Mouse (Mus musculus): ENCODE measurements around the gene Tmem87a. TPM values are rescaled to one million over a fixed set of nuclear protein-coding genes. Genes with fewer than 3 reads are reported as not detected.

Gene Tmem87a
- 79.0 to 84.8 TPM (median 79.4 TPM) in 3 replicates for total RNA-seq (2017)

DNA sequence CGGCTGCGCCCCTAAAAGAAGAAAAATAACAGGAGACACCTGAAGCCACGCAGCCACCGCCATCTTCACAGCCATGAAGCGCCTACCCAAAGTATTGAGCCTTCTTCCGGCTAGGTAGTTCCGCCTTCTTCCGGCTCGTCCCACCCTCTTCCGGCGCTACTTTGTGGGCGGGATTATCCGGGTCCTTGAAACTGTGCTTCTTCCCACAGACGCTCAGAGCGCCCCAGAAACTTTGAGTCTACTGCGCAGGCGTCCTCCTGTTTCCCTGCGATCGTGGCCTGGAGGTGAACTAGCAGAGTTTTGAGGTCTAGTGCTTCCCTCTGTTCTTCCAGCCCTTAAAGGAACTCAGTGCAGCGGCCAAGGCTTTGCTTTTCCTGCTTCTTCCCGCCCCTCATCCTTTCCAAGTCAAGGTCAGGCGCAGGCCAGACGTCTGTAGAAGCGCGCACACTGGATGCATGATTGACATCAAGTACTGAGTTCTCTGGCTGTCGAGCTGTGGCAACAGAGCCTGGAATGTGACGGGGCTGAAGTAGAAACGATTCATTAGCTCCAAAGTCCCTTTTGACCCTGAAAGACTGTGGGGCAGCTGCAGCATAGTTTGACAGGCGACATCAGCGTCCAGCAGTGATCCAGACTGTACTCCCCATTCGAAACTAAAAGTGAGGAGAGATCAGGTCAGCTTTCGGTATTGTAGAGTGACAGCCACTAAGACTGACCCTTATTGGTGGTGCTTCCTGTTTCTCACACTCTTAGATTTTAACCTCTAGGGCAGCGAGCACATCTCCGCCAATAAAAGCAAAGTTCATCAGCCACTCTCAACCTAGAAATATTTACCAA, at the start of gene Tmem87a:
Gene Tmem87a, minus strand, starts transcription at position 128 of the 837 bp plus-strand sequence.
- ATAC-seq (replicated peaks; ENCODE audit: insufficient number of reproducible peaks, low FRiP score, low TSS enrichment, poor library complexity, severe bottlenecking) = peak; percentile 97

DNA sequence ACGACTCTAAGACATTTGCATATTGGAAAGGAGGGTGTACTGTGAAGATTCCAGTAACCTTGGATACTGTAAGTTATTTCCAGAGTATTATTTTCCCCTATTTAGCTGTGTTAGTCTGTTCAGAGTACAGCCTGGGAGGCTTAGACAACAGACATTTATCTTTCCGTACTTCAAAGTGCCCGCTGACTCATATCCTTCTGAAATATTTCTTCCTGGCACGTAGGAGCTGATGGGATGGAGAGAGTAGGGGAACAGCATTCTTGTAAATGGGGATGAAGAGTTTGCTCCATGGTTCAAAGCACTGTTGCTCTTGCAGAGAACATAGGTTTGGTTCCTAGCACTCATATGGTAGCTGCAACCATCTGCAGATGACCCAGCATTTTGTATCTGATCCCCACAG, 48.7 kb upstream of the Tmem87a start:
- no peak for ATAC-seq (replicated peaks; ENCODE audit: insufficient number of reproducible peaks, low FRiP score, low TSS enrichment, poor library complexity, severe bottlenecking)

DNA sequence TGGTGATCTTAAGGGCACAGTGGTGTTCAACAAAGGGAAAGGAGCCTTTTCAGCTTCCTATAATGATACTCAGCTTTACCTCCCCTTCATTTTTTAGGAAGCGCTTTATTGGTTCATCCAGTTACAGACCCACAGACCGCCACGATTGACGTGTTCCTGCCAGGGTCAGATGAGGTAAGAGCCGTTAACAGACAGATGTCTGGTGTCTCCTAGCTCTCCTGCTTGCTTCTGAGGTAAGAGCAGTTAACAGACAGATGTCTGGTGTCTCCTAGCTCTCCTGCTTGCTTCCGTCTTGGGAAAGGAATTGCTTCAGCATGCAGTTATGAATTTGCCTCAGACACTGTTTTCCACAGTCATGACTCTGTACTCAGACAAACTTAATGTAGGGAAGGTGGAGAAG, 46.8 kb upstream of the Tmem87a start:
- ATAC-seq (replicated peaks; ENCODE audit: insufficient number of reproducible peaks, low FRiP score, low TSS enrichment, poor library complexity, severe bottlenecking) = no peak

DNA sequence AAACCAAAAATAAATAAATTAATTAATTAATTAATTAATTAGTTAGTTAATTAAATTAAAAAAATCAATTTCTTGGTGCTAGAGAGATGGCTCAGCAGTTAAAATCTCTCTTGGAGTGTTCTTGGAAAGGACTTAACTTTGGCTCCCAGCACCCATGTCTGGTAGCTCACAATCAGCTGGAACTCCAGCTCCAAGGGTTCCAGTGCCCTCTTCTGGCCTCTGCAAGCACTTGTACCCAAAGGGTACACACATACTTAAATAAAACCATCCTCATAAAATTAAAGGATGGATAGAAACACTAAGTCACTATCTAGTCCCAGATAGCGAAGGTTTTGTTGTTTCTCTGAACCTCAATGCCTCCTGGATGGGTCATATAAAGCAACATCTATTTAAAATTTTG, 43.4 kb upstream of the Tmem87a start:
- no peak for ATAC-seq (replicated peaks; ENCODE audit: insufficient number of reproducible peaks, low FRiP score, low TSS enrichment, poor library complexity, severe bottlenecking)

DNA sequence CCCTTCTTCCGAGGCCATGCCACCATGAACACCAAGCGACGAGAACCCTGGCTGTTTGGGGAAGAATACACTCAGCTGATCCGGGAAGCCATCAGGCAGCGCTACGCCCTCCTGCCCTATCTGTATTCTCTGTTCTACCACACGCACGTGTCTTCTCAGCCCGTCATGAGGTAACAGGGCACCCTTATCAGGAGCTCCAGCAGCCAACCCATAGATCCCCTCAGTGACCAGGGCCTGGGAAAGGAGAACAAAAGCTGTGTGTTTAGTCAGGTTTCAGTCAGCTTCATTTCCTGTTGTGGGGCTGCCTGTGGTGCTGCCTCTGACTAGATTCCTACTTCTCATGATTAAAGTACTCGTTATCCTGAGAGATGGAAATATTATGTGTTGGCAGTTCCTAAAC, 42.5 kb upstream of the Tmem87a start:
- ATAC-seq (replicated peaks; ENCODE audit: insufficient number of reproducible peaks, low FRiP score, low TSS enrichment, poor library complexity, severe bottlenecking) = no peak

- no peak for ATAC-seq (replicated peaks; ENCODE audit: insufficient number of reproducible peaks, low FRiP score, low TSS enrichment, poor library complexity, severe bottlenecking)
Measured at GRCm38 (mm10) chr2:120444486-120444885, 40.6 kb upstream of the Tmem87a start.

DNA sequence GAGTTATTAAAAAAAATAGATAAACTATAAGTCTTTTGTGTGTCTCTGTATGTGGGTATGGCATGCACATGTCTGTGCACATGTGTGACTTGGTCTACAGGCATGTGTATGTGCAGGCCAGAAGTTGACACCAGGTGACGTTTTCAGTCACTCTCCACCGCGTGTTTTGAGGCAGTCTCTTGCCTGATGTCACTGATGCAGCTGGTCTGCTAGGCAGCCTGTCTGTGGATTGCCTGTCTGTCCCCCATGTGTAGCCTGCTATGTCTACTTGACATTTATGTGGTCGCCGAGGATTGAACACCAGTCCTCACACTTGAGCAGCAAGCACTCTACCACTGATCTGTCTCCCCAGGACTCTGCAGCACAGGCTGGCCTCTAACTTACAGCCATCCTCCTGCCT, 20.5 kb upstream of the Tmem87a start:
- ATAC-seq (replicated peaks; ENCODE audit: insufficient number of reproducible peaks, low FRiP score, low TSS enrichment, poor library complexity, severe bottlenecking) = no peak

DNA sequence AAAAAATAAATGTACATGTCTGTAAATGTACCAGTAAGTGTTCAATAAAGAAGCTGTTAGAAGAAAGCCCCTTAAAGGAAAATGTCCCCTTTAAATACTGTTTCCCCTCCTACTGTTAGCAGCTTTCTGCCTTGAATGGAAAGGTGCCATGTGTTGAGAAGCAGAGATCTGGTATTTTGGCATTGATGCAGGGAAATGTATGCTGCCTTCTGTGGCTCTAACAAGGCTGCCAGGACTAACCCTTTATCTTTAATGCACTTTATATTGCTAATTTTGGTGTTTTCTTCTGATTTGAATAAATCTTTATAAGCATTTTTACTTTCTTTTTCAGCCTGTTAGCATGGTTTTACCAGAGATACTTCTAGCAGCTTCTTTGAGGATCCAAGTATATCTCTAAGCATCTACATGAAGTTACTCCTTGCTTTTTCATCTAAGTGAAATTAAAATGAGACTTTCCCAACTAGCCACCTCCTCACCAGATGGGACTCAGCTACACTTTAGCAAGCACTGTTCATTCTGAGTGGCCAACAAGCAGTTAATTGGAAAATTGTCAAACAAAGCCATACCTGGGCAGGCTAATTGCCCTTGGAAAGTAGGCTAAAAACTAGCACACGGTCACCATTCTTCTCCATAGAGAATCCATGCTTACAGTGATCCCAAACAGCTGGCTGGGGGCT, 11.0 kb upstream of the Tmem87a start:
- no peak for ATAC-seq (replicated peaks; ENCODE audit: insufficient number of reproducible peaks, low FRiP score, low TSS enrichment, poor library complexity, severe bottlenecking)

DNA sequence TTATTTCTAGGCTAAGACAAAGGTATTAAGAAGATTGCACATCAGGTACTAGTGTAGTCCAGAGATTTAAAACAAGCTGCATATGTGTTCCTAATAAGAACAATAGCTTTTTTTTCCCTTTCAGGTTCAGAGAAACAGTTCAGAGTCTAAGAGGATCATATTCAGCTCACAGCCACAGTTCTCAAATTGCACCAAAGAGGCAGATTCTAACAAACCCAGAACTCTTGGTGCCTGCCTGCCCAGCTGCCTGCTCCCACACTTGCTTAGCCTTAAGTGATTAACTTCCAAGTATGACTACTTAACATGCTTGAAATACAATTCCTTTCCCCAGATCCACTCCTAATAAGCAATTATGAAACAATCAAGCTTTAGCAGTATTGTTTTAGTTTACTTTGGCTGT, 10.2 kb upstream of the Tmem87a start:
- no peak for ATAC-seq (replicated peaks; ENCODE audit: insufficient number of reproducible peaks, low FRiP score, low TSS enrichment, poor library complexity, severe bottlenecking)

DNA sequence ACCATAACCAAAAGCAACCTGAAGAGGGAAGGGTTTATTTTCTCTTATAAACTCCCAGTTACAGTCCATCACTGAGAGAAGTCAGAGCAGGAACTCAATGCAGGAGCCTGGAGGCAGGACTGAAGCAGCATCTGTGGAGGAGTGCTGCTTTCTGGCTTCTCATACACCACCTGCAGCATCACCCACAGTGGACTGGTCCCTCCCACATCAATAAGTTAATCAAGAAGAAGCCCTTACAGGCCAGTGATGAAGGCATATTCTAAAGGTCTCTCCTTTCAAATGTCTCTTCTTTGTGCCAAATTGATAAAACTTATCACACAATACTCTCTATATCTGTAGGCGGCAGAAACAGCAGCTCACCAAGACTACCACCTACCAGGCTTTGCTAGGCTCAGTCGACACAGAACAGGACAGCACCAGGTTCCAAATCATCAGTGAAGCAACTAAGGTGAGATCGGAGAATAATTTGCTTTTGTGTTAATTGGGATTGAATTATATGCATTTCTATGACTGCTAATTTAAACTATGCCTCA, 7.2 kb upstream of the Tmem87a start:
- no peak for ATAC-seq (replicated peaks; ENCODE audit: insufficient number of reproducible peaks, low FRiP score, low TSS enrichment, poor library complexity, severe bottlenecking)

GRCm38 (mm10) chr2:120404823-120405765, 1.2 kb upstream of the Tmem87a start:
- ATAC-seq (replicated peaks; ENCODE audit: insufficient number of reproducible peaks, low FRiP score, low TSS enrichment, poor library complexity, severe bottlenecking) = no peak

GRCm38 (mm10) chr2:120403653-120403985, 294 bp downstream of the Tmem87a start, which contains the start of gene Ganc:
Gene Ganc, plus strand, starts transcription at chr2:120403896.
- no peak; the same call in 1 of the 2 replicates for ATAC-seq (replicated peaks; ENCODE audit: insufficient number of reproducible peaks, low FRiP score, low TSS enrichment, poor library complexity, severe bottlenecking)

- no peak for ATAC-seq (replicated peaks; ENCODE audit: insufficient number of reproducible peaks, low FRiP score, low TSS enrichment, poor library complexity, severe bottlenecking)
Measured at GRCm38 (mm10) chr2:120402813-120403212, 1.1 kb downstream of the Tmem87a start.

- ATAC-seq (replicated peaks; ENCODE audit: insufficient number of reproducible peaks, low FRiP score, low TSS enrichment, poor library complexity, severe bottlenecking) = no peak
Measured at GRCm38 (mm10) chr2:120397951-120398350, 6.0 kb downstream of the Tmem87a start.

DNA sequence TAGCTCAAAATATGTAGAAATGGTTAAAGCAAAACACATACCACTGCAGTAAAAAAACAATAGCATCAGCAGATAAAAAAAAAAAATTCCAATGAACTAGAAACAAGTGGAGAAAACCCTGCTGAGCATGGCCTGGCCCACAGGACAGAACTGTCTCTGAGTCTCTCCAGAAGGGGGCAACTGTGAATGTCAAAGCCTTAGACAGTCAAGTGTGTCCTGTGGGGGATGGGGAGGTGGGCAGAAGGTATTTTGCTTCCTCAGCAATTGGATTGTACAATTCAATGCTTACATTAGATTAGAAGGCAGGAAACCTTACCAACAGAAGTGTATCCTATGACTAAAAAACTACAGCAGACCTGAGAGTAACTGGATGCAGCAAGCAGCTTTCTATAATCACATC, 11.5 kb downstream of the Tmem87a start:
- no peak for ATAC-seq (replicated peaks; ENCODE audit: insufficient number of reproducible peaks, low FRiP score, low TSS enrichment, poor library complexity, severe bottlenecking)

DNA sequence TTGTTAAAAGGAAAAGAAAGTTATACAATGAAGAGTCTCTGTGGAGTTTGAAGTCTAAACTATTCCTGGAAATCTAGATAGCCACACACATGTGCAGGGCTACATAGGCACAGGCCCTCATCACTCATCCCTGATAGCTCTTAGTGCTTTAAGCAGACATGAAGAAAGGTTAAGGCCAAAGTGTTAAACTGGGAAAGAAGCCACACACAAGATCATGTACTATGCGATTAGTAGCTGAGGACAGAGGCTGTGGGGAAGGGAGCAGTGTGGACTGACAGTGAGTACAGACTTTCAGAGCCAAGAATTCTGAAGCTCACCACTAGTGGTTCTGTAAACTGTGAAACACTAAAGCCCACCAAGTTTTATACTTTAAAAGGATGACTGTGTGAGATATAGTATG, 13.0 kb downstream of the Tmem87a start:
- ATAC-seq (replicated peaks; ENCODE audit: insufficient number of reproducible peaks, low FRiP score, low TSS enrichment, poor library complexity, severe bottlenecking) = no peak

- no peak for ATAC-seq (replicated peaks; ENCODE audit: insufficient number of reproducible peaks, low FRiP score, low TSS enrichment, poor library complexity, severe bottlenecking)
Measured at GRCm38 (mm10) chr2:120389376-120389775, 14.5 kb downstream of the Tmem87a start.

DNA sequence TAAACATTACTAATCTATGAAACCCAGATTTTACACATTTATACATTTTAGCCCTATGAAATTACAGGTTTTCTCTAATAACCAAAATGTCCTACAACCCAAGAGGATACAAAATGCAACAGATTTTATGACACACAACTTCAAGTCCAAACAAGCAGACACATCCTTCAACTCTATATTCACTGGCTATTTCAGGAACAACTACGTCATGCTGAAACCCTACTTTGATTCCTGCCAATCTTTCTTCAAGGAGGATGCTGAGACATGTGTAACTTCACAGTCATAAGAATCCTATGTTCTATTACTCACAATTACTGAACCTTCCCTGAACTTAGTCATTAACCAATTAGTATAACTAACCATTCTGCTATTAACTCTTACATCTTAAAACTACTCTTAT, 16.6 kb downstream of the Tmem87a start:
- ATAC-seq (replicated peaks; ENCODE audit: insufficient number of reproducible peaks, low FRiP score, low TSS enrichment, poor library complexity, severe bottlenecking) = no peak

- ATAC-seq (replicated peaks; ENCODE audit: insufficient number of reproducible peaks, low FRiP score, low TSS enrichment, poor library complexity, severe bottlenecking) = no peak
Measured at GRCm38 (mm10) chr2:120386264-120386663, 17.6 kb downstream of the Tmem87a start.

Data from monocyte, adult 5-6 weeks (primary cell).